8 mouse cellular contexts compared by ENCODE assay signal in genomic region chr7:66840008-66840719, GRCm38 (mm10). TPM values are rescaled to one million over a fixed set of nuclear protein-coding genes. Genes with fewer than 3 reads are reported as not detected.
DNase-seq lines count a peak whose midpoint lies in the region; ATAC-seq and TF ChIP-seq lines count a peak whose summit lies in the region.

No protein-coding gene starts in this region.

- peak; percentile 72 for ATAC-seq in hindbrain, embryonic 13.5 days (ENCODE audit: low FRiP score)
- ATAC-seq in megakaryocyte progenitor cell, adult 5-6 weeks (replicated peaks; ENCODE audit: poor library complexity) = peak; percentile 20; the same call in 1 of the 2 replicates

- no peak for TF ChIP-seq CTCF in E14TG2a.4 (conservative IDR thresholded peaks at IDR 0.05; ENCODE audit: low read length)
- TF ChIP-seq CTCF in embryonic fibroblast, embryonic 13.5 days (IDR thresholded peaks at IDR 0.05; ENCODE audit: borderline replicate concordance, insufficient read depth, low read length) = no peak
- TF ChIP-seq CTCF in small intestine, adult 2 months (IDR thresholded peaks at IDR 0.05; ENCODE audit: extremely low read depth, insufficient read length, insufficient replicate concordance, low read depth, low read length) = no peak

- no peaks in the 10 kb centered on the region for H3K9me3 ChIP-seq in E14TG2a.4 (ENCODE audit: low read length)
- no peaks in the 10 kb centered on the region for H3K9me3 ChIP-seq in hindbrain, embryonic 13.5 days

- intact Hi-C loops in left cerebral cortex, postnatal 36 days (cut with DNase I) = loop anchor here (10.0 kb wide), 1 partner anchor 145 kb away; no protein-coding TSS in a partner anchor

- TF ChIP-seq POLR2A in embryonic fibroblast, embryonic 13.5 days (IDR thresholded peaks at IDR 0.05; ENCODE audit: low read depth, low read length) = no peak
- TF ChIP-seq POLR2A in small intestine, adult 2 months (IDR thresholded peaks at IDR 0.05; ENCODE audit: low read depth, low read length) = no peak

- WGBS in hindbrain, embryonic 13.5 days = under 1% methylated on average over 62 of the region's 76 CpGs
- under 1% methylated on average over 74 of the region's 76 CpGs for WGBS in small intestine, adult 2 months

- peaks cover 45% of the 10 kb centered on the region for H3K27me3 ChIP-seq in E14TG2a.4 (ENCODE audit: insufficient read depth, low read length)
- H3K27me3 ChIP-seq in hindbrain, embryonic 13.5 days = peaks cover 36% of the 10 kb centered on the region
- H3K27me3 ChIP-seq in small intestine, adult 2 months (ENCODE audit: control insufficient read depth, insufficient read depth, low read length) = peaks cover 3% of the 10 kb centered on the region; the same call in 1 of the 2 replicates

- H3K36me3 ChIP-seq in E14TG2a.4 (ENCODE audit: insufficient read depth, low read length) = no peaks in the 10 kb centered on the region
- H3K36me3 ChIP-seq in hindbrain, embryonic 13.5 days = no peaks in the 10 kb centered on the region
- no peaks in the 10 kb centered on the region for H3K36me3 ChIP-seq in small intestine, adult 2 months (ENCODE audit: control insufficient read depth, insufficient read depth, low read length)

- no peak overlapping the region for H3K27ac ChIP-seq in embryonic fibroblast, embryonic 13.5 days (ENCODE audit: insufficient read depth, low read length)
- H3K27ac ChIP-seq in hindbrain, embryonic 13.5 days = peak overlapping the region; percentile 79
- no peak overlapping the region for H3K27ac ChIP-seq in small intestine, adult 2 months (ENCODE audit: insufficient read depth, low read depth, low read length)

- peak; percentile 52 to 73 for DNase-seq in adrenal gland, adult (ENCODE audit: inconsistent age in 2 of 2, low spot score in 1 of 2)
- DNase-seq in left cerebral cortex, postnatal 36 days (ENCODE audit: low spot score in 2 of 2) = peak; percentile 41 to 66
- DNase-seq in c-Kit-positive CD71-positive TER-119-positive erythroid progenitor cells, embryonic 14.5 days (ENCODE audit: low spot score) = no peak

- H3K4me2 ChIP-seq in hindbrain, embryonic 13.5 days = peak overlapping the region; percentile 97

- peak overlapping the region; percentile 83 for H3K4me3 ChIP-seq in E14TG2a.4 (replicated peaks; ENCODE audit: low read length)
- H3K4me3 ChIP-seq in embryonic fibroblast, embryonic 13.5 days (ENCODE audit: insufficient read depth, low read length) = peak overlapping the region; percentile 40
- peak overlapping the region; percentile 69 for H3K4me3 ChIP-seq in hindbrain, embryonic 13.5 days
- peak overlapping the region; percentile 68 for H3K4me3 ChIP-seq in small intestine, adult 2 months (ENCODE audit: low read depth, low read length)

- peak overlapping the region; percentile 79 for H3K9ac ChIP-seq in hindbrain, embryonic 13.5 days

- peaks cover 4% of the 10 kb centered on the region; the same call in 1 of the 2 replicates for H3K4me1 ChIP-seq in E14TG2a.4 (replicated peaks; ENCODE audit: low read depth, low read length)
- no peaks in the 10 kb centered on the region; the same call in 1 of the 2 replicates for H3K4me1 ChIP-seq in embryonic fibroblast, embryonic 13.5 days (ENCODE audit: control insufficient read depth, insufficient read depth, low read length)
- H3K4me1 ChIP-seq in hindbrain, embryonic 13.5 days (replicated peaks) = peaks cover 15% of the 10 kb centered on the region
- peaks cover 5% of the 10 kb centered on the region for H3K4me1 ChIP-seq in small intestine, adult 2 months (ENCODE audit: control insufficient read depth, insufficient read depth, insufficient read length, low read length)

RNA-seq across cellular contexts. Expression of gene Adamts17, which starts 0.6 kb away (rescaled TPM):
- 0.77 and 1.3 TPM in 2 replicates for polyA plus RNA-seq in embryonic fibroblast, embryonic 13.5 days (2011; ENCODE audit: insufficient read length, low read depth, missing spikeins)
- polyA plus RNA-seq in hindbrain, embryonic 13.5 days (2015; fragmentation: Nextera tagmentation; extraction: Ambion mirVana) = 2.1 and 2.4 TPM in 2 replicates
- total RNA-seq in left cerebral cortex, postnatal 36 days (2021) = 10 to 100 TPM in 1 of 2 experiments, 1 to 10 TPM in 1; 7.0 to 16.8 TPM
- total RNA-seq in megakaryocyte progenitor cell, adult 5-6 weeks (2015) = 0.17 and 0.20 TPM in 2 replicates
- total RNA-seq in megakaryocyte progenitor cell, adult 5-6 weeks (2017) = 0.04 and 0.27 TPM in 2 replicates
- 1.5 and 2.1 TPM in 2 replicates for polyA plus RNA-seq in small intestine, adult 2 months (2012; rRNA removed)
